Mouse (Mus musculus) brain, embryonic 14.5 days (tissue): ENCODE results near the gene Fkbp8. TPM values are rescaled to one million over a fixed set of nuclear protein-coding genes. Genes with fewer than 3 reads are reported as not detected.

Experiments used
- DNase-seq: peaks from one replicate; pipeline ENCODE4 v3.0.0-alpha.2; 2011; ENCODE audit warnings: low read depth
- CTCF ChIP-seq: fragments of 200-500 bp; IDR thresholded peaks from 2 replicates; pipeline ENCODE4 v1.5.1; 2012; ENCODE audit warnings: inconsistent platforms, mild to moderate bottlenecking, moderate library complexity, borderline replicate concordance; ENCODE audit not compliant: insufficient read depth, insufficient read length; ENCODE audit errors: extremely low read depth
- POLR2A ChIP-seq: fragments of 200-500 bp; IDR thresholded peaks from 2 replicates; pipeline ENCODE4 v1.6.1; 2012; ENCODE audit warnings: mild to moderate bottlenecking, inconsistent platforms, borderline replicate concordance; ENCODE audit not compliant: poor library complexity, insufficient read depth, insufficient read length, severe bottlenecking; ENCODE audit errors: extremely low read depth
- polyA plus RNA-seq: library from polyadenylated mRNA; depleted of rRNA; stranded (reverse); fragments of >200 nt; gene quantifications from 2 replicates; pipeline ENCODE4 v1.2.3, GENCODE M21; 2012

Fkbp8 gene
- polyA plus RNA-seq, 1 experiment, result 485 TPM

- TF ChIP-seq POLR2A (no peak), CTCF (no peak)
- no peak for DNase-seq
These were observed 8.5 kb upstream of the Fkbp8 start for GRCm38 (mm10) chr8:70519043-70519442.

- DNase-seq, result no peak
- no peak for TF ChIP-seq POLR2A
- no peak for TF ChIP-seq CTCF
These were observed 7.9 kb upstream of the Fkbp8 start for GRCm38 (mm10) chr8:70519606-70520005.

GRCm38 (mm10) chr8:70522592-70523403 lies 4.7 kb upstream of the Fkbp8 start:
- peak; percentile 99 for DNase-seq
- TF ChIP-seq POLR2A, result 0 out of 2 replicates have a peak, but pooled peaks have one; percentile 65
- TF ChIP-seq CTCF, result peak; percentile 53

- TF ChIP-seq POLR2A (no peak), CTCF (no peak)
- no peak for DNase-seq
These were observed 413 bp upstream of the Fkbp8 start for GRCm38 (mm10) chr8:70527111-70527511.

GRCm38 (mm10) chr8:70528182-70528797 lies 766 bp downstream of the Fkbp8 start:
- no peak for DNase-seq

GRCm38 (mm10) chr8:70529299-70529698 lies 1.8 kb downstream of the Fkbp8 start:
- TF ChIP-seq CTCF (no peak), POLR2A (no peak)
- DNase-seq, result no peak

More at GRCm38 (mm10) chr8:70528182-70528797, 766 bp downstream of the Fkbp8 start:
- TF ChIP-seq CTCF, result no peak
- TF ChIP-seq POLR2A, result no peak

- TF ChIP-seq POLR2A (no peak), CTCF (no peak)
- no peak for DNase-seq
These were observed 2.2 kb downstream of the Fkbp8 start for GRCm38 (mm10) chr8:70529741-70530161.

GRCm38 (mm10) chr8:70530314-70530713 lies 2.8 kb downstream of the Fkbp8 start:
- DNase-seq, result no peak
- TF ChIP-seq POLR2A (no peak), CTCF (no peak)

- TF ChIP-seq CTCF, result no peak
- no peak for TF ChIP-seq POLR2A
- DNase-seq, result no peak
These were observed 6.8 kb downstream of the Fkbp8 start for GRCm38 (mm10) chr8:70534281-70534680.

GRCm38 (mm10) chr8:70535221-70535620 lies 7.7 kb downstream of the Fkbp8 start:
- no peak for TF ChIP-seq POLR2A
- no peak for TF ChIP-seq CTCF

GRCm38 (mm10) chr8:70535701-70536100 lies 8.2 kb downstream of the Fkbp8 start:
- DNase-seq, result no peak
- TF ChIP-seq POLR2A (no peak), CTCF (no peak)

More at GRCm38 (mm10) chr8:70535221-70535620, 7.7 kb downstream of the Fkbp8 start:
- DNase-seq, result no peak
